Mouse (Mus musculus) retina, embryonic 14.5 days (tissue): ENCODE measurements at regions not wholly inside any gene's neighbourhood (a gene's known extent, or its start where the extent isn't known, plus 50 kb on each side); places are given as distances from the start of the nearest gene placed in this dataset.

ENCODE experiments used
- DNase-seq: peaks from one replicate; pipeline ENCODE4 v3.0.0-alpha.2; 2015; ENCODE audit warnings: low spot score

- DNase-seq, result no peak
Measured at GRCm38 (mm10) chr1:154255971-154256370, 55.0 kb downstream of the Zfp648 start.

GRCm38 (mm10) chr1:154256811-154257210 lies 55.8 kb downstream of the Zfp648 start:
- no peak for DNase-seq

- DNase-seq, result no peak
Measured at GRCm38 (mm10) chr1:154258511-154258910, 57.5 kb downstream of the Zfp648 start.

GRCm38 (mm10) chr1:154260393-154260792 lies 59.4 kb downstream of the Zfp648 start:
- no peak for DNase-seq

- DNase-seq, result peak; percentile 88
Measured at GRCm38 (mm10) chr1:154281438-154281837, 80.5 kb downstream of the Zfp648 start.

GRCm38 (mm10) chr1:154286080-154286479 lies 85.1 kb downstream of the Zfp648 start:
- DNase-seq, result no peak

- no peak for DNase-seq
Measured at GRCm38 (mm10) chr1:154292729-154293128, 91.7 kb downstream of the Zfp648 start.

GRCm38 (mm10) chr1:154296080-154296479 lies 95.1 kb downstream of the Zfp648 start:
- DNase-seq, result no peak

- DNase-seq, result no peak
Measured at GRCm38 (mm10) chr1:154299866-154300265, 98.9 kb downstream of the Zfp648 start.

- no peak for DNase-seq
Measured at GRCm38 (mm10) chr1:154309650-154310049, 108.7 kb downstream of the Zfp648 start.
